Mouse (Mus musculus) cortical plate, adult 2 months (tissue): ENCODE data around the gene Dab1. TPM values are rescaled to one million over a fixed set of nuclear protein-coding genes. Genes with fewer than 3 reads are reported as not detected.

ENCODE experiments used
- H3K27ac ChIP-seq: fragments of 200-500 bp; 2 replicates; pipeline ENCODE4 v1.5.1; 2012; ENCODE audit warnings: low read length, control low read depth, inconsistent platforms; ENCODE audit not compliant: insufficient read depth
- H3K4me1 ChIP-seq: fragments of 200-500 bp; 2 replicates; pipeline ENCODE4 v1.6.1; 2011; ENCODE audit warnings: low read length; ENCODE audit not compliant: control insufficient read depth, insufficient read depth
- H3K4me3 ChIP-seq: fragments of 200-500 bp; 2 replicates; pipeline ENCODE4 v1.5.1; 2011; ENCODE audit warnings: mild to moderate bottlenecking, low read length, control low read depth; ENCODE audit not compliant: insufficient read depth
- CTCF ChIP-seq: fragments of 200-500 bp; IDR thresholded peaks from 2 replicates; pipeline ENCODE4 v1.5.1; 2011; ENCODE audit warnings: mild to moderate bottlenecking, control low read depth, low read length; ENCODE audit not compliant: insufficient read depth; ENCODE audit errors: extremely low read depth
- POLR2A ChIP-seq: fragments of 200-500 bp; IDR thresholded peaks from 2 replicates; pipeline ENCODE4 v1.6.1; 2011; ENCODE audit warnings: mild to moderate bottlenecking, low read length, control low read depth; ENCODE audit not compliant: insufficient read depth; ENCODE audit errors: extremely low read depth
- polyA plus RNA-seq: library from polyadenylated mRNA; depleted of rRNA; stranded (reverse); fragments of >200 nt; gene quantifications from 2 replicates; pipeline ENCODE4 v1.2.3, GENCODE M21; 2012

Dab1 gene
- polyA plus RNA-seq, 1 experiment, result 42.9 TPM

DNA sequence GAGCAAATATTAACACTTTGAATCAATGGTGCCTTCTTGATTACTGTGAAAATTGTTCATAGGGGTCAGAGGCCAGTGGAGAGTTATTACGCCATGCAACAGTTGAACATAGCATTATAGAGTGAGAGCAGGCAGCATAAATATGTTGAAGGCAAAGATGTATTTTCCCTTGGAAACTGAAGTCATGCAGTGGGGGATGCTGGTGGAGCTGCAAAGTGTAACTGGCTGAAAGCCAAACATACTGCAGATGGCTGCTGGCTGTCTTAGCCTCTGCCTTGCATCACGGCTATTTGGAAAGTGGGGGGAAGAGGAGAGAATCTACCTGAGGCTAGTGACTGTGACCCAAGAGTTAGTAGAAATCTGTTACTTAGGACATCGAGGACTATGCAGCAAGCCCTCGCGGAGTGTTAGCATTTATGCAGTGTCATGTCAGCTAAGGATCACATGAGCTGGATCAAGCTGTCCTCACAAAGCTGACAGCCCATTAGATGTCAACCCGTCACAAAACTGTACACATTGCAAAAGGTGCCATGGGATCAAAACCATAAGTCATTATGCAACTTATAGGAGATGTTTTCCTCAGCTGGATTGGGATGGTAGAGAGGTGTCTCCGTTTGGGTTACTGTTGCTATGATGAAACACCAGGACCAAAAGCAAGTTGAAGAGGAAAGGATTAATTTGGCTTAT is 164.5 kb downstream of the Dab1 start:
- Histone ChIP-seq H3K27ac (no peak overlapping the region), H3K4me3 (no peak overlapping the region), H3K4me1 (0 out of 2 replicates have a peak, but pooled peaks cover 1% of the 10 kb centered on the region)
- TF ChIP-seq CTCF (no peak), POLR2A (no peak)

- H3K4me1 ChIP-seq, result peaks cover 1% of the 10 kb centered on the region; the same call in 1 of the 2 replicates
- TF ChIP-seq POLR2A (no peak), CTCF (no peak)
- no peak overlapping the region for H3K27ac ChIP-seq
- H3K4me3 ChIP-seq, result no peak overlapping the region
These were observed 174.6 kb downstream of the Dab1 start for GRCm38 (mm10) chr4:103793589-103794312.

DNA sequence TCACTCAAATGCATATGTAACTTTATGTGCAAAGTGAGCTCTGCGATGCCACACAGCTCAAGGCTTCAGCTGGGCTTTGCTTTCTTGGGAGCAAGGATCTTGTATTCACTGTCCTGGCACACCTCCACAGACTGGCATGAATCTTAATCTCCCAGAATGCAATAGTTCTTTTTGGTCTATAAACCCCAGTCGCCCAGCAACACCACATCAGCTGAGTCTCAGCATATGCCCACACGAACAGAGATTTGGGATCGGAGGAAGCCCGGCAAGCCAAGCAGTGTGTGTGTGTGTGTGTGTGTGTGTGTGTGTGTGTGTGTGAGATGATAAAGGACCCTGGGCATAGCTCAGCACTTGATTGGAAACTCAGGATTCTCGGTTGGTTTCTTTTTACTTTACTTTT is 177.3 kb downstream of the Dab1 start:
- H3K4me3 ChIP-seq, result no peak overlapping the region
- H3K4me1 ChIP-seq, result peaks cover 1% of the 10 kb centered on the region; the same call in 1 of the 2 replicates
- no peak for TF ChIP-seq POLR2A
- TF ChIP-seq CTCF, result no peak
- H3K27ac ChIP-seq, result no peak overlapping the region

DNA sequence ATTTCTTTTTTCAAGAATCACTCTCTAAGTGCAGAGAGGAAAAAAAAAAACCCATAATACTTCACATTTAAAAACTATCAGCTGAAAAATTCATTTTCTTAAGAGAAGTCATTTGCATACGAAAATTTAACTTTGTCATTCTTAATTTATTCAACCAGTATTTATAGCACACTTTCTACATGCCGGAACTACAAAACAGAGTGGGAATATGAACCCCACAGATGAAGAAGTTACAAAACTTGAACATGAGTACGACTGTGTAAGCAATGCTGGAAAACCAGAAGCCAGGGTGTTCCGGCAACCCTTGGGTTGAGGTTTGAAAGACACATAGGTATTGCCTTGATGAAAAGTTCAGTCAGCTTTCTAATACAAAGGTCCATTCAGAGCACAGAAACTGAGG is 183.3 kb downstream of the Dab1 start:
- peaks cover 4% of the 10 kb centered on the region; the same call in 1 of the 2 replicates for H3K4me1 ChIP-seq
- H3K4me3 ChIP-seq, result no peak overlapping the region
- no peak for TF ChIP-seq POLR2A
- no peak for TF ChIP-seq CTCF
- no peak overlapping the region for H3K27ac ChIP-seq

GRCm38 (mm10) chr4:103804461-103804860 is 185.3 kb downstream of the Dab1 start:
- no peak overlapping the region for H3K4me3 ChIP-seq
- no peak for TF ChIP-seq POLR2A

GRCm38 (mm10) chr4:103822669-103823068 is 203.5 kb downstream of the Dab1 start:
- no peak for TF ChIP-seq CTCF
- TF ChIP-seq POLR2A, result no peak
- no peaks in the 10 kb centered on the region for H3K4me1 ChIP-seq
- H3K27ac ChIP-seq, result no peak overlapping the region
- H3K4me3 ChIP-seq, result no peak overlapping the region

More at GRCm38 (mm10) chr4:103804461-103804860, 185.3 kb downstream of the Dab1 start:
- Histone ChIP-seq H3K27ac (no peak overlapping the region), H3K4me1 (peaks cover 4% of the 10 kb centered on the region; the same call in 1 of the 2 replicates)

DNA sequence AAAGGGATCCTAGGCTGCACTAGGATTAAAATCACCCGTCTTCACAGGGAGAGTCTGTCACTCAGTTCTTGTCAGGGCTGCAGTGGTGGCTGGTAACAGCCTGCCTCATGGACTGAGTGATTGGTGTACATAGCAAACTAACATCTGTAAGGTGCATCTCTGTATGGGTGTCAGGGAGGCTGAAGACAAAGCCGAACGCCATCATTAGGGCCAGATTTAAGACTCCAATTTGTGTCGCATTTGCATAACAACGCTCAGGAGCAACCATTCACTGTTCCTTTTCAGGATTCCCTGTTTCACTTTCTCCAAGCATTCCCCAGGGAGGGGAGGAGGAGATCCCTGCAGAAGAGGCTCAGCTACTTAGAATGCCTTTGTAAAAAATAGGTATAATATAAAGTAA is 219.2 kb downstream of the Dab1 start:
- Histone ChIP-seq H3K27ac (no peak overlapping the region), H3K4me3 (no peak overlapping the region), H3K4me1 (no peaks in the 10 kb centered on the region)
- no peak for TF ChIP-seq POLR2A
- TF ChIP-seq CTCF, result no peak

- H3K4me1 ChIP-seq, result no peaks in the 10 kb centered on the region
- no peak overlapping the region for H3K4me3 ChIP-seq
- TF ChIP-seq CTCF (no peak), POLR2A (no peak)
These were observed 220.4 kb downstream of the Dab1 start for GRCm38 (mm10) chr4:103839541-103839940.

GRCm38 (mm10) chr4:103841126-103841525 is 222.0 kb downstream of the Dab1 start:
- H3K4me1 ChIP-seq, result no peaks in the 10 kb centered on the region
- no peak overlapping the region for H3K27ac ChIP-seq
- H3K4me3 ChIP-seq, result no peak overlapping the region
- TF ChIP-seq POLR2A, result no peak
- no peak for TF ChIP-seq CTCF

More at GRCm38 (mm10) chr4:103839541-103839940, 220.4 kb downstream of the Dab1 start:
- H3K27ac ChIP-seq, result no peak overlapping the region

- Histone ChIP-seq H3K4me3 (no peak overlapping the region), H3K4me1 (no peaks in the 10 kb centered on the region), H3K27ac (no peak overlapping the region)
- TF ChIP-seq CTCF, result no peak
- TF ChIP-seq POLR2A, result no peak
These were observed 225.5 kb downstream of the Dab1 start for GRCm38 (mm10) chr4:103844635-103845034.
